Mouse (Mus musculus) testis, adult 2 months (tissue): Measurements from ENCODE around the gene Vwa3a. TPM values are rescaled to one million over a fixed set of nuclear protein-coding genes. Genes with fewer than 3 reads are reported as not detected.
"Not testable (repeated sequence)": the region's sequence is repeated elsewhere in the genome, so short reads cannot be mapped to it uniquely, and the experiment has no call there.

ENCODE experiments used
- H3K27ac ChIP-seq: fragments of 200-500 bp; 2 replicates; pipeline ENCODE4 v1.5.1; 2012; ENCODE audit warnings: low read depth, low read length; ENCODE audit not compliant: control insufficient read depth, insufficient read depth
- H3K27me3 ChIP-seq: fragments of 200-500 bp; 2 replicates; pipeline ENCODE4 v1.6.1; 2012; ENCODE audit warnings: mild to moderate bottlenecking, low read length, moderate library complexity; ENCODE audit not compliant: control insufficient read depth, insufficient read depth
- H3K36me3 ChIP-seq: fragments of 200-500 bp; 2 replicates; pipeline ENCODE4 v1.6.1; 2012; ENCODE audit warnings: mild to moderate bottlenecking, low read length; ENCODE audit not compliant: control insufficient read depth, insufficient read depth
- H3K4me1 ChIP-seq: fragments of 200-500 bp; 2 replicates; pipeline ENCODE4 v1.6.1; 2012; ENCODE audit warnings: low read length; ENCODE audit not compliant: control insufficient read depth, insufficient read depth
- H3K4me3 ChIP-seq: fragments of 200-500 bp; 2 replicates; pipeline ENCODE4 v1.5.1; 2012; ENCODE audit warnings: low read depth, mild to moderate bottlenecking, low read length, moderate library complexity, mixed read lengths; ENCODE audit not compliant: control insufficient read depth
- CTCF ChIP-seq: fragments of 200-500 bp; IDR thresholded peaks from 2 replicates; pipeline ENCODE4 v1.5.1; 2012; ENCODE audit warnings: low read depth, mild to moderate bottlenecking, inconsistent platforms, low read length, moderate library complexity; ENCODE audit not compliant: control insufficient read depth, insufficient read depth, insufficient replicate concordance
- POLR2A ChIP-seq: fragments of 200-500 bp; IDR thresholded peaks from 2 replicates; pipeline ENCODE4 v1.6.1; 2012; ENCODE audit warnings: low read depth, mild to moderate bottlenecking, inconsistent platforms, low read length, moderate library complexity; ENCODE audit not compliant: control insufficient read depth
- polyA plus RNA-seq: library from polyadenylated mRNA; depleted of rRNA; stranded (reverse); fragments of >200 nt; gene quantifications from 2 replicates; pipeline ENCODE4 v1.2.3, GENCODE M21; 2012

Vwa3a gene
- polyA plus RNA-seq, 1 experiment = 85.4 TPM

GRCm38 (mm10) chr7:120712071-120712470 lies 27.0 kb upstream of the Vwa3a start:
- Histone ChIP-seq H3K27ac (no peak overlapping the region), H3K4me1 (peaks cover 7% of the 10 kb centered on the region), H3K27me3 (no peaks in the 10 kb centered on the region), H3K36me3 (no peaks in the 10 kb centered on the region), H3K4me3 (no peak overlapping the region)
- TF ChIP-seq CTCF (no peak), POLR2A (no peak)

GRCm38 (mm10) chr7:120713225-120713624 lies 25.9 kb upstream of the Vwa3a start:
- Histone ChIP-seq H3K27ac (no peak overlapping the region), H3K27me3 (no peaks in the 10 kb centered on the region), H3K4me1 (peaks cover 5% of the 10 kb centered on the region), H3K36me3 (no peaks in the 10 kb centered on the region), H3K4me3 (no peak overlapping the region)
- TF ChIP-seq POLR2A = no peak
- TF ChIP-seq CTCF = no peak

GRCm38 (mm10) chr7:120713951-120714350 lies 25.2 kb upstream of the Vwa3a start:
- not testable (repeated sequence) for H3K27me3 ChIP-seq, H3K4me3 ChIP-seq, H3K27ac ChIP-seq, H3K4me1 ChIP-seq, H3K36me3 ChIP-seq

GRCm38 (mm10) chr7:120717261-120717660 lies 21.9 kb upstream of the Vwa3a start:
- H3K27ac ChIP-seq = no peak overlapping the region
- H3K4me1 ChIP-seq = peaks cover 5% of the 10 kb centered on the region
- no peaks in the 10 kb centered on the region for H3K27me3 ChIP-seq
- no peak overlapping the region for H3K4me3 ChIP-seq
- TF ChIP-seq CTCF = no peak
- TF ChIP-seq POLR2A = no peak
- H3K36me3 ChIP-seq = no peaks in the 10 kb centered on the region

- no peak for TF ChIP-seq POLR2A
- no peak for TF ChIP-seq CTCF
- Histone ChIP-seq H3K4me3 (no peak overlapping the region), H3K4me1 (no peaks in the 10 kb centered on the region; the same call in 1 of the 2 replicates), H3K27me3 (no peaks in the 10 kb centered on the region), H3K36me3 (no peaks in the 10 kb centered on the region), H3K27ac (no peak overlapping the region)
These were observed 18.1 kb upstream of the Vwa3a start for GRCm38 (mm10) chr7:120721051-120721450.

GRCm38 (mm10) chr7:120721456-120721855 lies 17.7 kb upstream of the Vwa3a start:
- no peak for TF ChIP-seq CTCF
- TF ChIP-seq POLR2A = no peak
- Histone ChIP-seq H3K4me3 (no peak overlapping the region), H3K27ac (no peak overlapping the region), H3K36me3 (no peaks in the 10 kb centered on the region), H3K4me1 (no peaks in the 10 kb centered on the region; the same call in 1 of the 2 replicates), H3K27me3 (no peaks in the 10 kb centered on the region)

GRCm38 (mm10) chr7:120722063-120722462 lies 17.1 kb upstream of the Vwa3a start:
- TF ChIP-seq CTCF (no peak), POLR2A (no peak)
- H3K27ac ChIP-seq = no peak overlapping the region
- no peak overlapping the region for H3K4me3 ChIP-seq
- H3K4me1 ChIP-seq = no peaks in the 10 kb centered on the region; the same call in 1 of the 2 replicates
- no peaks in the 10 kb centered on the region for H3K27me3 ChIP-seq
- no peaks in the 10 kb centered on the region for H3K36me3 ChIP-seq

GRCm38 (mm10) chr7:120722839-120723278 lies 16.3 kb upstream of the Vwa3a start:
- Histone ChIP-seq H3K4me3 (no peak overlapping the region), H3K36me3 (no peaks in the 10 kb centered on the region; the same call in 1 of the 2 replicates), H3K27ac (no peak overlapping the region), H3K4me1 (no peaks in the 10 kb centered on the region; the same call in 1 of the 2 replicates), H3K27me3 (no peaks in the 10 kb centered on the region)
- TF ChIP-seq CTCF (no peak), POLR2A (no peak)
